Mouse (Mus musculus) MEL (cell line): ENCODE results near the gene Stk36. TPM values are rescaled to one million over a fixed set of nuclear protein-coding genes. Genes with fewer than 3 reads are reported as not detected.

Experiments
- DNase-seq: peaks from one replicate; pipeline ENCODE4 v3.0.0; 2011; ENCODE audit warnings: low read depth, low spot score
- H3K27ac ChIP-seq: 2 replicates; pipeline ENCODE4 v1.5.1; 2012; ENCODE audit warnings: low read depth, mild to moderate bottlenecking, control low read depth, low read length, moderate library complexity; ENCODE audit not compliant: control insufficient read depth
- H3K27me3 ChIP-seq, 2 experiments: fragments of 150-350 bp in 1 of 2; sonication (generic) in 1 of 2; 2 replicates each; pipeline ENCODE4 v1.6.1; 2012; ENCODE audit warnings: low read length in 2 of 2, mild to moderate bottlenecking in 2 of 2, improper control_type of control experiment in 1 of 2, moderate library complexity in 1 of 2; ENCODE audit not compliant: insufficient read depth in 2 of 2, control insufficient read depth in 1 of 2
- H3K36me3 ChIP-seq, 2 experiments: 2 replicates each; pipeline ENCODE4 v1.6.1; 2012 to 2014; ENCODE audit warnings: low read length in 2 of 2, improper control_type of control experiment in 1 of 2, inconsistent platforms in 1 of 2, mild to moderate bottlenecking in 1 of 2; ENCODE audit not compliant: insufficient read depth in 2 of 2, control insufficient read depth in 1 of 2
- H3K4me1 ChIP-seq, 2 experiments: fragments of 150-350 bp in 1 of 2; sonication (generic) in 1 of 2; 2 replicates each; pipeline ENCODE4 v1.6.1; 2012; ENCODE audit warnings: low read length in 2 of 2, improper control_type of control experiment in 1 of 2, mild to moderate bottlenecking in 1 of 2; ENCODE audit not compliant: insufficient read depth in 2 of 2, control insufficient read depth in 1 of 2
- H3K4me3 ChIP-seq, 2 experiments: fragments of 150-350 bp in 1 of 2; sonication (generic) in 1 of 2; 2 replicates each; pipeline ENCODE4 v1.5.1; 2012; ENCODE audit warnings: low read depth in 2 of 2, low read length in 2 of 2, mild to moderate bottlenecking in 2 of 2, moderate library complexity in 2 of 2, control low read depth in 1 of 2, improper control_type of control experiment in 1 of 2; ENCODE audit not compliant: control insufficient read depth in 1 of 2, insufficient read depth in 1 of 2
- H3K79me2 ChIP-seq: 2 replicates; pipeline ENCODE4 v1.6.1; 2012; ENCODE audit warnings: mild to moderate bottlenecking, low read length, moderate library complexity; ENCODE audit not compliant: control insufficient read depth, poor library complexity, insufficient read depth
- H3K9ac ChIP-seq: 2 replicates; pipeline ENCODE4 v1.6.1; 2012; ENCODE audit warnings: low read depth, mild to moderate bottlenecking, control low read depth, low read length, moderate library complexity; ENCODE audit not compliant: control insufficient read depth, poor library complexity, severe bottlenecking
- H3K9me3 ChIP-seq: fragments of 150-350 bp; sonication (generic); replicated peaks from 2 replicates; pipeline ENCODE4 v1.6.1; 2012; ENCODE audit warnings: mild to moderate bottlenecking, low read length, improper control_type of control experiment, moderate library complexity; ENCODE audit not compliant: insufficient read depth
- BHLHE40 ChIP-seq: IDR thresholded peaks from 2 replicates; pipeline ENCODE4 v1.6.1; 2012; ENCODE audit warnings: low read depth, mild to moderate bottlenecking, inconsistent platforms, low read length, improper control_type of control experiment, borderline replicate concordance
- CHD1 ChIP-seq: IDR thresholded peaks from 2 replicates; pipeline ENCODE4 v1.6.1; 2012; ENCODE audit warnings: low read depth, mild to moderate bottlenecking, inconsistent platforms, low read length, improper control_type of control experiment
- CTCF ChIP-seq, 3 experiments: IDR thresholded peaks in 2 of 3; conservative IDR thresholded peaks in 1 of 3; 2 replicates each; pipeline ENCODE4 v1.5.1; 2011 to 2012; ENCODE audit warnings: low read length in 3 of 3, low read depth in 2 of 3, mild to moderate bottlenecking in 2 of 3, improper control_type of control experiment in 1 of 3, inconsistent platforms in 1 of 3, mixed read lengths in 1 of 3, moderate library complexity in 1 of 3; ENCODE audit not compliant: control insufficient read depth in 1 of 3, insufficient read depth in 1 of 3, poor library complexity in 1 of 3, severe bottlenecking in 1 of 3
- E2F4 ChIP-seq: IDR thresholded peaks from 2 replicates; pipeline ENCODE4 v1.6.1; 2011; ENCODE audit warnings: low read depth, low read length, improper control_type of control experiment, borderline replicate concordance
- ELF1 ChIP-seq: IDR thresholded peaks from 2 replicates; pipeline ENCODE4 v1.6.1; 2014; ENCODE audit warnings: low read depth, mild to moderate bottlenecking, inconsistent platforms, low read length, improper control_type of control experiment, moderate library complexity
- EP300 ChIP-seq, 2 experiments: IDR thresholded peaks; 2 replicates each; pipeline ENCODE4 v1.6.1; 2011; ENCODE audit warnings: improper control_type of control experiment in 2 of 2, low read length in 2 of 2, low read depth in 1 of 2, mild to moderate bottlenecking in 1 of 2
- GATA1 ChIP-seq: IDR thresholded peaks from 2 replicates; pipeline ENCODE4 v1.6.1; 2011; ENCODE audit warnings: low read depth, low read length, improper control_type of control experiment
- HCFC1 ChIP-seq: IDR thresholded peaks from 2 replicates; pipeline ENCODE4 v1.6.1; 2012; ENCODE audit warnings: low read depth, mild to moderate bottlenecking, inconsistent platforms, low read length, improper control_type of control experiment, moderate library complexity
- JUND ChIP-seq: IDR thresholded peaks from 2 replicates; pipeline ENCODE4 v1.6.1; 2011; ENCODE audit warnings: low read depth, mild to moderate bottlenecking, improper control_type of control experiment, low read length
- MAFK ChIP-seq: IDR thresholded peaks from 2 replicates; pipeline ENCODE4 v1.6.1; 2011; ENCODE audit warnings: low read depth, mild to moderate bottlenecking, low read length, improper control_type of control experiment, borderline replicate concordance
- MAZ ChIP-seq: IDR thresholded peaks from 2 replicates; pipeline ENCODE4 v1.6.1; 2012; ENCODE audit warnings: low read depth, mild to moderate bottlenecking, inconsistent platforms, low read length, improper control_type of control experiment
- MYC ChIP-seq: IDR thresholded peaks from 2 replicates; pipeline ENCODE4 v1.6.1; 2011; ENCODE audit warnings: low read depth, mild to moderate bottlenecking, low read length, improper control_type of control experiment, moderate library complexity
- NELFE ChIP-seq: IDR thresholded peaks from 2 replicates; pipeline ENCODE4 v1.6.1; 2011; ENCODE audit warnings: low read depth, low read length, improper control_type of control experiment
- POLR2AphosphoS2 ChIP-seq: IDR thresholded peaks from 2 replicates; pipeline ENCODE4 v1.6.1; 2011; ENCODE audit warnings: low read length, improper control_type of control experiment
- RAD21 ChIP-seq: IDR thresholded peaks from 2 replicates; pipeline ENCODE4 v1.6.1; 2011; ENCODE audit warnings: mild to moderate bottlenecking, low read depth, low read length, improper control_type of control experiment
- RCOR1 ChIP-seq: IDR thresholded peaks from 2 replicates; pipeline ENCODE4 v1.6.1; 2012; ENCODE audit warnings: low read depth, mild to moderate bottlenecking, inconsistent platforms, low read length, improper control_type of control experiment
- SIN3A ChIP-seq: IDR thresholded peaks from 2 replicates; pipeline ENCODE4 v1.6.1; 2012; ENCODE audit warnings: low read length, improper control_type of control experiment, inconsistent platforms
- SMC3 ChIP-seq: IDR thresholded peaks from 2 replicates; pipeline ENCODE4 v1.6.1; 2011; ENCODE audit warnings: low read depth, low read length, improper control_type of control experiment
- TBP ChIP-seq: IDR thresholded peaks from 2 replicates; pipeline ENCODE4 v1.8.0; 2011; ENCODE audit warnings: low read depth, low read length, improper control_type of control experiment
- UBTF ChIP-seq: IDR thresholded peaks from 2 replicates; pipeline ENCODE4 v1.6.1; 2012; ENCODE audit warnings: low read depth, mild to moderate bottlenecking, inconsistent platforms, low read length, improper control_type of control experiment, moderate library complexity, borderline replicate concordance; ENCODE audit not compliant: insufficient read depth
- USF2 ChIP-seq, 2 experiments: IDR thresholded peaks; 2 replicates each; pipeline ENCODE4 v1.6.1; 2011 to 2012; ENCODE audit warnings: improper control_type of control experiment in 2 of 2, low read length in 2 of 2, borderline replicate concordance in 1 of 2, inconsistent platforms in 1 of 2, low read depth in 1 of 2, mild to moderate bottlenecking in 1 of 2; ENCODE audit not compliant: insufficient read depth in 1 of 2
- ZC3H11A ChIP-seq: IDR thresholded peaks from 2 replicates; pipeline ENCODE4 v1.6.1; 2012; ENCODE audit warnings: low read depth, mild to moderate bottlenecking, inconsistent platforms, low read length, improper control_type of control experiment
- ZKSCAN1 ChIP-seq: IDR thresholded peaks from 2 replicates; pipeline ENCODE4 v1.6.1; 2012; ENCODE audit warnings: low read depth, mild to moderate bottlenecking, inconsistent platforms, low read length, improper control_type of control experiment, moderate library complexity
- ZMIZ1 ChIP-seq: IDR thresholded peaks from 2 replicates; pipeline ENCODE4 v1.6.1; 2012; ENCODE audit warnings: low read depth, mild to moderate bottlenecking, inconsistent platforms, low read length, improper control_type of control experiment, moderate library complexity
- ZNF384 ChIP-seq: IDR thresholded peaks from 2 replicates; pipeline ENCODE4 v1.6.1; 2012; ENCODE audit warnings: low read depth, mild to moderate bottlenecking, inconsistent platforms, low read length, improper control_type of control experiment
- polyA plus RNA-seq, 2 experiments: library from polyadenylated mRNA; stranded (reverse) in 1 of 2; unstranded in 1 of 2; fragments of >175 nt in 1 of 2; fragments of >200 nt in 1 of 2; gene quantifications; 2 replicates each; pipeline versions ENCODE4 v1.2.1 to v1.2.4; 2012; ENCODE audit warnings: low replicate concordance in 2 of 2, low read depth in 1 of 2; ENCODE audit not compliant: insufficient read length in 2 of 2, insufficient read depth in 1 of 2, missing spikeins in 1 of 2
- total RNA-seq: library from RNA; depleted of rRNA; stranded (reverse); fragments of 300-350 nt; gene quantifications from 2 replicates; pipeline ENCODE4 v1.2.3, GENCODE M21; 2012

Stk36 gene
- total and polyA plus RNA-seq, 3 experiments = 0.23 to 0.89 TPM; not detected in 1

GRCm38 (mm10) chr1:74624183-74624582, 22.9 kb downstream of the Stk36 start:
- no peak for DNase-seq
- Histone ChIP-seq H3K4me1 (no peaks in the 10 kb centered on the region), H3K4me3 (no peak overlapping the region), H3K27ac (no peak overlapping the region), H3K9ac (no peak overlapping the region), H3K9me3 (no peaks in the 10 kb centered on the region), H3K27me3 (peaks cover 5% of the 10 kb centered on the region in 2 experiments; a peak in 3 of 4 replicates), H3K36me3 (no peaks in the 10 kb centered on the region), H3K79me2 (no peaks in the 10 kb centered on the region)
- TF ChIP-seq MYC (no peak), HCFC1 (no peak), TBP (no peak), USF2 (IDR thresholded peaks at IDR 0.05; ENCODE audit: borderline replicate concordance in 1 of 2, insufficient read depth in 1 of 2, low read depth in 1 of 2, low read length in 2 of 2) (no peak), UBTF (no peak), EP300 (IDR thresholded peaks at IDR 0.05; ENCODE audit: low read depth in 1 of 2, low read length in 2 of 2) (no peak), ELF1 (no peak), ZNF384 (no peak), SMC3 (no peak), ZMIZ1 (no peak), MAZ (no peak), ZC3H11A (no peak), E2F4 (no peak), RCOR1 (no peak), CHD1 (no peak), JUND (no peak), SIN3A (no peak), NELFE (no peak)

- TF ChIP-seq POLR2AphosphoS2 (no peak), USF2 (IDR thresholded peaks at IDR 0.05; ENCODE audit: borderline replicate concordance in 1 of 2, insufficient read depth in 1 of 2, low read depth in 1 of 2, low read length in 2 of 2) (no peak), JUND (no peak), MAZ (no peak), CTCF (IDR thresholded peaks at IDR 0.05 in 2 of 3, conservative IDR thresholded peaks at IDR 0.05 in 1 of 3; ENCODE audit: control insufficient read depth in 1 of 3, insufficient read depth in 1 of 3, low read depth in 2 of 3, low read length in 3 of 3, poor library complexity in 1 of 3, severe bottlenecking in 1 of 3) (no peak), CHD1 (no peak), BHLHE40 (no peak), ZKSCAN1 (no peak), ELF1 (no peak), NELFE (no peak), GATA1 (no peak), SMC3 (no peak), MAFK (no peak), TBP (no peak), RAD21 (no peak)
- no peaks in the 10 kb centered on the region for H3K4me1 ChIP-seq
- no peak for DNase-seq
- H3K79me2 ChIP-seq = no peaks in the 10 kb centered on the region
- no peak overlapping the region for H3K27ac ChIP-seq
- H3K27me3 ChIP-seq = peaks cover 5 to 6% of the 10 kb centered on the region in 2 experiments; a peak in 3 of 4 replicates
- H3K36me3 ChIP-seq = no peaks in the 10 kb centered on the region
- H3K4me3 ChIP-seq = no peak overlapping the region
- no peaks in the 10 kb centered on the region for H3K9me3 ChIP-seq
- H3K9ac ChIP-seq = no peak overlapping the region
These were observed 24.8 kb downstream of the Stk36 start for GRCm38 (mm10) chr1:74626076-74626475.
